Mouse (Mus musculus): Measurements from ENCODE around the gene Phactr4. TPM values are rescaled to one million over a fixed set of nuclear protein-coding genes. Genes with fewer than 3 reads are reported as not detected.

Gene Phactr4
- total RNA-seq, 2 experiments from 2014 or later = 13.2 to 13.3 TPM

GRCm38 (mm10) chr4:132346261-132346660, 76.0 kb downstream of the Phactr4 start:
- intact Hi-C loops (cut with DNase I; ENCODE audit: low total_unique reads) = loop anchor here (5.0 to 10.0 kb wide), 2 partner anchors 54 to 251 kb away; no protein-coding TSS in a partner anchor
- DNase-seq = no peak

GRCm38 (mm10) chr4:132345843-132346212, 76.5 kb downstream of the Phactr4 start:
- no peak for DNase-seq
- intact Hi-C loops (cut with DNase I; ENCODE audit: low total_unique reads) = loop anchor here (5.0 to 10.0 kb wide), 2 partner anchors 54 to 251 kb away; no protein-coding TSS in a partner anchor

GRCm38 (mm10) chr4:132345135-132345842, 77.0 kb downstream of the Phactr4 start:
- intact Hi-C loops (cut with DNase I; ENCODE audit: low total_unique reads) = loop anchor here (5.0 to 10.0 kb wide), 2 partner anchors 53 to 250 kb away; no protein-coding TSS in a partner anchor
- peak; percentile 94 for DNase-seq

- intact Hi-C loops (cut with DNase I; ENCODE audit: low total_unique reads) = loop anchor here (5.0 to 10.0 kb wide), 2 partner anchors 52 to 250 kb away; no protein-coding TSS in a partner anchor
Measured at GRCm38 (mm10) chr4:132344403-132345134, 77.7 kb downstream of the Phactr4 start.

GRCm38 (mm10) chr4:132341451-132341850, 80.8 kb downstream of the Phactr4 start:
- no peak for DNase-seq
- intact Hi-C loops (cut with DNase I; ENCODE audit: low total_unique reads) = loop anchor here (10.0 kb wide), 1 partner anchor 247 kb away; no protein-coding TSS in a partner anchor

More at GRCm38 (mm10) chr4:132344403-132345134, 77.7 kb downstream of the Phactr4 start:
- no peak for DNase-seq

- intact Hi-C loops (cut with DNase I; ENCODE audit: low total_unique reads) = no loop called here
- peak; percentile 84 for DNase-seq
Measured at GRCm38 (mm10) chr4:132338943-132339342, 83.3 kb downstream of the Phactr4 start.

- intact Hi-C loops (cut with DNase I; ENCODE audit: low total_unique reads) = no loop called here
- DNase-seq = no peak
Measured at GRCm38 (mm10) chr4:132332880-132333279, 89.4 kb downstream of the Phactr4 start.

GRCm38 (mm10) chr4:132331960-132332359, 90.3 kb downstream of the Phactr4 start:
- intact Hi-C loops (cut with DNase I; ENCODE audit: low total_unique reads) = no loop called here

GRCm38 (mm10) chr4:132329835-132330354, 92.4 kb downstream of the Phactr4 start:
- intact Hi-C loops (cut with DNase I; ENCODE audit: low total_unique reads) = no loop called here
- no peak for DNase-seq

More at GRCm38 (mm10) chr4:132331960-132332359, 90.3 kb downstream of the Phactr4 start:
- no peak for DNase-seq

- intact Hi-C loops (cut with DNase I; ENCODE audit: low total_unique reads) = no loop called here
- DNase-seq = peak; percentile 91
Measured at GRCm38 (mm10) chr4:132329115-132329834, 93.0 kb downstream of the Phactr4 start, which contains the start of gene Trnau1ap. Gene Trnau1ap, minus strand, starts transcription at chr4:132329538.

- no peak for DNase-seq
- intact Hi-C loops (cut with DNase I; ENCODE audit: low total_unique reads) = no loop called here
Measured at GRCm38 (mm10) chr4:132328391-132328982, 93.8 kb downstream of the Phactr4 start.

- no peak for DNase-seq
- intact Hi-C loops (cut with DNase I; ENCODE audit: low total_unique reads) = no loop called here
Measured at GRCm38 (mm10) chr4:132326481-132326880, 95.8 kb downstream of the Phactr4 start.

GRCm38 (mm10) chr4:132315711-132316110, 106.6 kb downstream of the Phactr4 start:
- intact Hi-C loops (cut with DNase I; ENCODE audit: low total_unique reads) = no loop called here
- DNase-seq = no peak

GRCm38 (mm10) chr4:132312627-132313026, 109.7 kb downstream of the Phactr4 start:
- DNase-seq = no peak
- intact Hi-C loops (cut with DNase I; ENCODE audit: low total_unique reads) = no loop called here

GRCm38 (mm10) chr4:132311801-132312200, 110.5 kb downstream of the Phactr4 start:
- no peak for DNase-seq
- intact Hi-C loops (cut with DNase I; ENCODE audit: low total_unique reads) = no loop called here

GRCm38 (mm10) chr4:132311209-132311608, 111.1 kb downstream of the Phactr4 start:
- intact Hi-C loops (cut with DNase I; ENCODE audit: low total_unique reads) = no loop called here
- DNase-seq = no peak

- intact Hi-C loops (cut with DNase I; ENCODE audit: low total_unique reads) = no loop called here
- peak; percentile 39 for DNase-seq
Measured at GRCm38 (mm10) chr4:132309849-132310472, 112.3 kb downstream of the Phactr4 start.

GRCm38 (mm10) chr4:132309140-132309848, 113.0 kb downstream of the Phactr4 start:
- intact Hi-C loops (cut with DNase I; ENCODE audit: low total_unique reads) = no loop called here
- DNase-seq = no peak

Measured in gastrocnemius, postnatal 14 days (tissue).